24 mouse cellular contexts compared by ENCODE assay signal in genomic region chr17:50130421-50130820, GRCm38 (mm10).
DNase-seq lines count a peak whose midpoint lies in the region; ATAC-seq and TF ChIP-seq lines count a peak whose summit lies in the region.
"Had no signal": no experiment of that assay in that cellular context is flagged by ENCODE, and none has a peak within 500 bp of the region (broad histone marks: within the 10 kb centered on the region; RNA-seq: fewer than 3 reads in every experiment).

No protein-coding gene starts in this region.

- H3K27ac ChIP-seq in kidney, embryonic 15.5 days, result no peak overlapping the region
- H3K27ac ChIP-seq in bone marrow macrophage, adult 2 months (ENCODE audit: insufficient read depth, low read depth, low read length), result peak overlapping the region; percentile 58
- H3K27ac ChIP-seq: embryonic facial prominence, embryonic 12.5 days; embryonic facial prominence, embryonic 15.5 days; heart, embryonic 13.5 days; hindbrain, embryonic 12.5 days; hindbrain, embryonic 15.5 days had no signal

- ATAC-seq in kidney, embryonic 15.5 days (replicated peaks; ENCODE audit: low FRiP score), result no peak
- ATAC-seq: forebrain, embryonic 14.5 days; forebrain, postnatal 0 days; Patski had no signal

- no peak overlapping the region for H3K4me3 ChIP-seq in kidney, embryonic 15.5 days (replicated peaks)
- H3K4me3 ChIP-seq in bone marrow macrophage, adult 2 months (ENCODE audit: insufficient read depth, low read length), result no peak overlapping the region
- H3K4me3 ChIP-seq: embryonic facial prominence, embryonic 12.5 days; embryonic facial prominence, embryonic 15.5 days; heart, embryonic 13.5 days; hindbrain, embryonic 12.5 days; hindbrain, embryonic 15.5 days had no signal

- DNase-seq in heart, adult 11 months, result peak; percentile 95
- DNase-seq in heart, postnatal 36 days, result no peak
- peak; percentile 31 for DNase-seq in kidney, postnatal 10 days
- no peak for DNase-seq in right cerebral cortex, postnatal 10 days (ENCODE audit: low spot score in 2 of 2)
- DNase-seq: adrenal gland, postnatal 10 days; adrenal gland, postnatal 36 days; B cell, adult 2 months; cerebellum, adult 11 months; cerebellum, adult 2 months; cerebellum, adult 9-11 months; cerebellum, postnatal 25 days; forebrain, postnatal 0 days; gastrocnemius, postnatal 10 days had no signal

- no peaks in the 10 kb centered on the region for H3K36me3 ChIP-seq in kidney, embryonic 15.5 days
- H3K36me3 ChIP-seq: embryonic facial prominence, embryonic 12.5 days; embryonic facial prominence, embryonic 15.5 days; G1E; heart, embryonic 13.5 days; hindbrain, embryonic 12.5 days; hindbrain, embryonic 15.5 days had no signal

- no peaks in the 10 kb centered on the region for H3K27me3 ChIP-seq in kidney, embryonic 15.5 days
- H3K27me3 ChIP-seq: CH12.LX; embryonic facial prominence, embryonic 12.5 days; embryonic facial prominence, embryonic 15.5 days; heart, embryonic 13.5 days; hindbrain, embryonic 12.5 days; hindbrain, embryonic 15.5 days had no signal

- intact Hi-C loops in heart, postnatal 36 days (cut with DNase I), result no loop called here

- TF ChIP-seq CTCF in bone marrow macrophage, adult 2 months (IDR thresholded peaks at IDR 0.05; ENCODE audit: low read depth, low read length), result no peak

- no peaks in the 10 kb centered on the region for H3K9me3 ChIP-seq in kidney, embryonic 15.5 days (replicated peaks)
- H3K9me3 ChIP-seq: embryonic facial prominence, embryonic 12.5 days; embryonic facial prominence, embryonic 15.5 days; heart, embryonic 13.5 days; hindbrain, embryonic 12.5 days; hindbrain, embryonic 15.5 days had no signal

- no peak for TF ChIP-seq POLR2A in bone marrow macrophage, adult 2 months (IDR thresholded peaks at IDR 0.05; ENCODE audit: borderline replicate concordance, low read depth, low read length)

- H3K9ac ChIP-seq in kidney, embryonic 15.5 days, result no peak overlapping the region
- H3K9ac ChIP-seq: embryonic facial prominence, embryonic 12.5 days; embryonic facial prominence, embryonic 15.5 days; forebrain, postnatal 0 days; heart, embryonic 13.5 days; hindbrain, embryonic 12.5 days; hindbrain, embryonic 15.5 days had no signal

- H3K4me2 ChIP-seq in kidney, embryonic 15.5 days, result no peak overlapping the region
- H3K4me2 ChIP-seq: embryonic facial prominence, embryonic 12.5 days; embryonic facial prominence, embryonic 15.5 days; heart, embryonic 13.5 days; hindbrain, embryonic 12.5 days; hindbrain, embryonic 15.5 days had no signal

- WGBS in kidney, embryonic 15.5 days, result 56% methylated on average over 4 of the region's 4 CpGs

- H3K4me1 ChIP-seq in kidney, embryonic 15.5 days, result peaks cover 5% of the 10 kb centered on the region; the same call in 1 of the 2 replicates
- H3K4me1 ChIP-seq in bone marrow macrophage, adult 2 months (ENCODE audit: control insufficient read depth, insufficient read depth, low read length), result peaks cover 53% of the 10 kb centered on the region

Comparison
In these comparisons a context has a peak if more than half of its experiments do, and no peak if none do; other contexts are left out.
1. DNase-seq: peak in heart, adult 11 months (single experiment) and kidney, postnatal 10 days (single experiment); none in heart, postnatal 36 days (0 of 2) and right cerebral cortex, postnatal 10 days (0 of 2).